Mouse (Mus musculus): ENCODE measurements around the gene Ccl20. TPM values are rescaled to one million over a fixed set of nuclear protein-coding genes. Genes with fewer than 3 reads are reported as not detected.

Gene Ccl20
- not detected in 2 replicates for polyA plus RNA-seq (2015; fragmentation: Nextera tagmentation; extraction: Ambion mirVana)

GRCm38 (mm10) chr1:83116447-83117137 is at the start of gene Ccl20:
Gene Ccl20 (plus strand): TSS chr1:83116766.
- Histone ChIP-seq H3K27me3 (ENCODE audit: control insufficient read depth, insufficient read depth, low read depth, low read length) (no peaks in the 10 kb centered on the region), H3K4me1 (ENCODE audit: control insufficient read depth, low read depth, low read length) (no peaks in the 10 kb centered on the region), H3K9ac (ENCODE audit: low read depth, low read length) (no peak within 1 kb of the TSS), H3K9me3 (replicated peaks; ENCODE audit: control insufficient read depth, low read length) (no peaks in the 10 kb centered on the region), H3K27ac (ENCODE audit: low read length) (no peak within 1 kb of the TSS), H3K36me3 (ENCODE audit: control insufficient read depth, insufficient read depth) (no peaks in the 10 kb centered on the region), H3K4me3 (ENCODE audit: low read depth, low read length) (no peak within 1 kb of the TSS), H3K4me2 (ENCODE audit: low read depth, low read length) (no peak within 1 kb of the TSS)
- 24% methylated on average over 8 of the region's 8 CpGs for WGBS (ENCODE audit: insufficient replicate concordance)
- ATAC-seq (ENCODE audit: low read depth), result no peak

DNA sequence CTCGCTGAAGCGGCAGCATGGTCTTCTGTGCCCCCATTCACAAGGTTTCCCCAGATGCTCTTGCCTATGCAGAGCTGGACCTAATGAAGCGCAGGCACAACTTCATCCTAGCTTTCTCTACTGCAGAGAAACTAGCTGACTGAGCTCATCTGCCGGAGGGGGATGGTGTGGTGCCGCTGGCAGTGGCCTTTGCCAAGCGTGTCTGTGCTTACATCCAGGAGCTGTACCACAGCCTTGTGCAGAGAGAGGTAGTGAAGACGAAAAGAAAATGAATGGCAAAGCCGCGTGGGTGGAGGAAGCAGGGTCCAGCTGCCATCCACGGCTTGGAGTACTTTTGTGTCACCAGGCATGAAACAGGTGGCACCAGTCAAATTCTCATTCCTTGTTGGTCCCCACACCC is 49.4 kb upstream of the Ccl20 start:
- no peak overlapping the region for H3K9ac ChIP-seq (ENCODE audit: low read depth, low read length)
- no peak overlapping the region for H3K4me3 ChIP-seq (ENCODE audit: low read depth, low read length)
- H3K9me3 ChIP-seq (replicated peaks; ENCODE audit: control insufficient read depth, low read length), result no peaks in the 10 kb centered on the region
- H3K36me3 ChIP-seq (ENCODE audit: control insufficient read depth, insufficient read depth), result no peaks in the 10 kb centered on the region
- no peak overlapping the region for H3K4me2 ChIP-seq (ENCODE audit: low read depth, low read length)
- no peaks in the 10 kb centered on the region for H3K27me3 ChIP-seq (ENCODE audit: control insufficient read depth, insufficient read depth, low read depth, low read length)
- no peaks in the 10 kb centered on the region for H3K4me1 ChIP-seq (ENCODE audit: control insufficient read depth, low read depth, low read length)
- WGBS (ENCODE audit: insufficient replicate concordance), result 69% methylated on average over 10 of the region's 10 CpGs
- ATAC-seq (ENCODE audit: low read depth), result no peak
- no peak overlapping the region for H3K27ac ChIP-seq (ENCODE audit: low read length)

DNA sequence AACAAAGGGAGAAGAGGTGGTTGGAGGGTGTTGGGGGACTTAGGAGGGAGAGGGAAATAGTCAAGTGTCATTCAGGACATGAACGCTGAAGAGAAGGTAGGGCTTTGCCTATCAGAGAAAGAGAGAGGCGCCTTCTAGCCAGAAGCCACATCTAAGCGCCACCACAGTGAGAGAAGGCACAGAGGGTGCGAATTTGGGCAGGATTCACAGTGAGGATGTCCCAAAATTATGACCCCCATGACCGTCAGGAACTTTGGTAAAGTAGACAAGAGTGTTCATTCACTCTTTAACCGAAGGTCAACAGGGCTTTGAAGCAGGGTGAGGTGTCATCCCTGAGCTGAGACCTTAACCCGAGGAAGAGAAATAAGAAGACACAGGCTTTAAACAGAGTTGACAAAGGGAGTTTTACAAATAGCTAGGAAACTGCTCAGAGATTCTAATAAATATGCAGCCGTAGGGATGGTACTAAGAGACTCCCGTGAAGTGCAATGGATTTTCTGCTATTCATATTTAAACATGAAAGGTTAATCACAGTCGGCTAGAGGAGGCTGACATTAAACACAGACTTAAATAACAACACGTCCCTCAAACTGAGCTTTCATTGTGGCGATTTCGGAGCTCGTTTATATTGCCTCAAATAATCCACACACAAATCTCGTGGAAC is 40.9 kb upstream of the Ccl20 start:
- Histone ChIP-seq H3K27me3 (ENCODE audit: control insufficient read depth, insufficient read depth, low read depth, low read length) (no peaks in the 10 kb centered on the region), H3K9ac (ENCODE audit: low read depth, low read length) (no peak overlapping the region), H3K4me2 (ENCODE audit: low read depth, low read length) (no peak overlapping the region), H3K27ac (ENCODE audit: low read length) (no peak overlapping the region), H3K4me3 (ENCODE audit: low read depth, low read length) (no peak overlapping the region), H3K36me3 (ENCODE audit: control insufficient read depth, insufficient read depth) (no peaks in the 10 kb centered on the region), H3K9me3 (replicated peaks; ENCODE audit: control insufficient read depth, low read length) (no peaks in the 10 kb centered on the region), H3K4me1 (ENCODE audit: control insufficient read depth, low read depth, low read length) (no peaks in the 10 kb centered on the region)
- ATAC-seq (ENCODE audit: low read depth), result no peak
- 32% methylated on average over 15 of the region's 15 CpGs for WGBS (ENCODE audit: insufficient replicate concordance)

GRCm38 (mm10) chr1:83076190-83076917 is 40.2 kb upstream of the Ccl20 start:
- H3K4me2 ChIP-seq (ENCODE audit: low read depth, low read length), result no peak overlapping the region
- no peak overlapping the region for H3K4me3 ChIP-seq (ENCODE audit: low read depth, low read length)
- H3K9ac ChIP-seq (ENCODE audit: low read depth, low read length), result no peak overlapping the region
- H3K36me3 ChIP-seq (ENCODE audit: control insufficient read depth, insufficient read depth), result no peaks in the 10 kb centered on the region
- H3K27ac ChIP-seq (ENCODE audit: low read length), result no peak overlapping the region
- WGBS (ENCODE audit: insufficient replicate concordance), result 35% methylated on average over 11 of the region's 11 CpGs
- no peak for ATAC-seq (ENCODE audit: low read depth)
- H3K4me1 ChIP-seq (ENCODE audit: control insufficient read depth, low read depth, low read length), result no peaks in the 10 kb centered on the region
- H3K27me3 ChIP-seq (ENCODE audit: control insufficient read depth, insufficient read depth, low read depth, low read length), result no peaks in the 10 kb centered on the region
- no peaks in the 10 kb centered on the region for H3K9me3 ChIP-seq (replicated peaks; ENCODE audit: control insufficient read depth, low read length)

DNA sequence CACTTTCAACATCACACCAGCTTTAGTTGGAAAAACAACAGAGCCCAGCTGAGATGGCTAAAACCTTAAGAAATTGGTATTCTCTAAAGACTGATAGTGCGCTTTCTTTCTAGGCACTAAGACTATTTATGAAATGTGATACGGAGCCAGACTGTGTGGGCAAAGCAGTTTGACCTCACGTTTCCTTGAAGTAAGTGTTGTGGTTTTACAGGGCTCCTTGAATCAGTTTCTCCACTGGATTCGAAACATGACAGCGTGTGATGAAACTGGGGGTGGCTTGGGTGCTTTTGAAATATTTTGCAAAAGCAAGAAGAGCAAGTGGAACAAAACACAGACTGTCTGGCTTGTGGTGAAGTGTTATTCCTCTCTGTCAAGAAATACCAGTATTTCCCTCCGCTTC is 39.5 kb upstream of the Ccl20 start:
- H3K4me1 ChIP-seq (ENCODE audit: control insufficient read depth, low read depth, low read length), result no peaks in the 10 kb centered on the region
- H3K4me2 ChIP-seq (ENCODE audit: low read depth, low read length), result no peak overlapping the region
- H3K27me3 ChIP-seq (ENCODE audit: control insufficient read depth, insufficient read depth, low read depth, low read length), result no peaks in the 10 kb centered on the region
- 35% methylated on average over 6 of the region's 6 CpGs for WGBS (ENCODE audit: insufficient replicate concordance)
- H3K9ac ChIP-seq (ENCODE audit: low read depth, low read length), result no peak overlapping the region
- H3K36me3 ChIP-seq (ENCODE audit: control insufficient read depth, insufficient read depth), result no peaks in the 10 kb centered on the region
- no peak overlapping the region for H3K4me3 ChIP-seq (ENCODE audit: low read depth, low read length)
- ATAC-seq (ENCODE audit: low read depth), result no peak
- no peak overlapping the region for H3K27ac ChIP-seq (ENCODE audit: low read length)
- no peaks in the 10 kb centered on the region for H3K9me3 ChIP-seq (replicated peaks; ENCODE audit: control insufficient read depth, low read length)

GRCm38 (mm10) chr1:83084790-83085189 is 31.8 kb upstream of the Ccl20 start:
- Histone ChIP-seq H3K36me3 (ENCODE audit: control insufficient read depth, insufficient read depth) (no peaks in the 10 kb centered on the region), H3K27ac (ENCODE audit: low read length) (no peak overlapping the region), H3K9ac (ENCODE audit: low read depth, low read length) (no peak overlapping the region), H3K4me2 (ENCODE audit: low read depth, low read length) (no peak overlapping the region), H3K9me3 (replicated peaks; ENCODE audit: control insufficient read depth, low read length) (no peaks in the 10 kb centered on the region), H3K4me1 (ENCODE audit: control insufficient read depth, low read depth, low read length) (no peaks in the 10 kb centered on the region), H3K27me3 (ENCODE audit: control insufficient read depth, insufficient read depth, low read depth, low read length) (no peaks in the 10 kb centered on the region), H3K4me3 (ENCODE audit: low read depth, low read length) (no peak overlapping the region)
- no peak for ATAC-seq (ENCODE audit: low read depth)
- 54% methylated on average over 2 of the region's 2 CpGs for WGBS (ENCODE audit: insufficient replicate concordance)

DNA sequence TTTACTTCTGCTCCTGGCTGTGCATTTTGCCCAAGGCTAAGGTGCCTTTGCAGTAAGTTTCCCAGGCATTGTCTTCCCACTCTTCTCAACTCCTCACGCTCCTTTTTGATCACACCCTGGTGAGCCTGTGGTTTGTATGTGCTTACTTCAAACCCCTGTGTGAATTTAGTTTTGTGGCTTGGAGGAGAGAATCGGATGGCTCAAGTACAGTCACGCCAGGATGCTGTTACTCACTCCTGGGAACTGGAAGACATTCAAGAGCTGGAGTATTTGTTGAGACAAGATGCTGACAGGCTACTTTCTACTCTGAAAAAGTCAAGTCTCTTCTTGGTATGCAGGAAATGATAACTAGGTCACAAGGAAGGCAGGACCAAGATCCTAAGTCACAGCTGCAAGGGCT is 25.3 kb upstream of the Ccl20 start:
- Histone ChIP-seq H3K27me3 (ENCODE audit: control insufficient read depth, insufficient read depth, low read depth, low read length) (no peaks in the 10 kb centered on the region), H3K27ac (ENCODE audit: low read length) (no peak overlapping the region), H3K4me3 (ENCODE audit: low read depth, low read length) (no peak overlapping the region), H3K36me3 (ENCODE audit: control insufficient read depth, insufficient read depth) (no peaks in the 10 kb centered on the region), H3K4me1 (ENCODE audit: control insufficient read depth, low read depth, low read length) (no peaks in the 10 kb centered on the region), H3K9ac (ENCODE audit: low read depth, low read length) (no peak overlapping the region), H3K9me3 (replicated peaks; ENCODE audit: control insufficient read depth, low read length) (no peaks in the 10 kb centered on the region), H3K4me2 (ENCODE audit: low read depth, low read length) (no peak overlapping the region)
- no peak for ATAC-seq (ENCODE audit: low read depth)
- 55% methylated on average over 3 of the region's 3 CpGs for WGBS (ENCODE audit: insufficient replicate concordance)

DNA sequence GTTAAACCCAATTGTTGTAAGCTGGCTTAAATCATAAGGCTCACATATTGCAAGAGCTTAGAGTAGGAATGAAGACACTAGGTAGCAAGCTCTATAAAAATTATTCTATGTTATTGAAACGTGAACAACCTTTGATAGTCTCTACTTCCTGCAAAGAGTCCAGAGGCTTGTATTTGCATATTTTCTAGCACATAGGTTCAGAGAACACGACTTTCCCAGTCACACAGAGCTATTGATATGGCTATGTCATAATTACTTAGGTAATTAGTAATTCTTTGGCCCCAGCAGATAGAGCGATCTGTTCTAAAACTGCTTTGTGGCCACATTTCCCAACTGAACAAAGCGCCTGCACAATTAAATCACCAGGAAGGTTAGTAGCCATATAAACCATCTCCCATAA is 19.6 kb upstream of the Ccl20 start:
- Histone ChIP-seq H3K27ac (ENCODE audit: low read length) (no peak overlapping the region), H3K4me3 (ENCODE audit: low read depth, low read length) (no peak overlapping the region), H3K4me2 (ENCODE audit: low read depth, low read length) (no peak overlapping the region), H3K36me3 (ENCODE audit: control insufficient read depth, insufficient read depth) (no peaks in the 10 kb centered on the region), H3K9me3 (replicated peaks; ENCODE audit: control insufficient read depth, low read length) (no peaks in the 10 kb centered on the region), H3K4me1 (ENCODE audit: control insufficient read depth, low read depth, low read length) (no peaks in the 10 kb centered on the region), H3K9ac (ENCODE audit: low read depth, low read length) (no peak overlapping the region), H3K27me3 (ENCODE audit: control insufficient read depth, insufficient read depth, low read depth, low read length) (no peaks in the 10 kb centered on the region)
- no peak for ATAC-seq (ENCODE audit: low read depth)
- 69% methylated on average over 4 of the region's 4 CpGs for WGBS (ENCODE audit: insufficient replicate concordance)

DNA sequence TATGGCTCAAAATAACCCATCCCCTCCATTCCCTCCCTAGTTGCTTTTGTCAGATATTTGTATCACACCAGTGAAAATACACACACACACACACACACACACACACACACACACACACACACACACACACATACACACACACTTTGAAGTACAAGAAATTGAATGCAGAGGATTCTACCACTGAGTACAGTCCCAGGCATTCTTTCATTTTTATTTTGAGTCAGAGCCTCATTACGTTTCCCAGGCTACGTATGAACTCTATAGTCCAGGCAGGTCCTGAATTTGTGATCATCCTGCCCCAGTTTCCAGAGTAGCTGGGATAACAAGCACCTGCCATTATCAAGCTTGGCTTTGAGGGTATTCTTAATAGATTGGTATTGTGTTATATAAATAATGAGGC is 17.4 kb upstream of the Ccl20 start:
- no peaks in the 10 kb centered on the region for H3K9me3 ChIP-seq (replicated peaks; ENCODE audit: control insufficient read depth, low read length)
- 53% methylated on average over 2 of the region's 2 CpGs for WGBS (ENCODE audit: insufficient replicate concordance)
- H3K27me3 ChIP-seq (ENCODE audit: control insufficient read depth, insufficient read depth, low read depth, low read length), result no peaks in the 10 kb centered on the region
- no peak for ATAC-seq (ENCODE audit: low read depth)
- H3K27ac ChIP-seq (ENCODE audit: low read length), result no peak overlapping the region
- no peak overlapping the region for H3K9ac ChIP-seq (ENCODE audit: low read depth, low read length)
- H3K4me2 ChIP-seq (ENCODE audit: low read depth, low read length), result no peak overlapping the region
- no peaks in the 10 kb centered on the region for H3K4me1 ChIP-seq (ENCODE audit: control insufficient read depth, low read depth, low read length)
- no peak overlapping the region for H3K4me3 ChIP-seq (ENCODE audit: low read depth, low read length)
- no peaks in the 10 kb centered on the region for H3K36me3 ChIP-seq (ENCODE audit: control insufficient read depth, insufficient read depth)

Data from liver, embryonic 16.5 days (tissue).